Mouse (Mus musculus) left cerebral cortex, adult 2 months (tissue): ENCODE results near the gene Mmrn1. TPM values are rescaled to one million over a fixed set of nuclear protein-coding genes. Genes with fewer than 3 reads are reported as not detected.
A peak's percentile ranks its signal among the peaks of the same experiment; 100 is the strongest.

ENCODE experiments used
- DNase-seq, 2 experiments: peaks; one replicate each; pipeline ENCODE4 v3.0.0; 2021 to 2022; ENCODE audit warnings: low spot score in 2 of 2, mixed read lengths in 1 of 2; ENCODE audit errors: extremely low spot score in 1 of 2
- H3K27ac ChIP-seq: fragments of 200-600 bp; 2 replicates; pipeline ENCODE4 v1.8.1; 2022
- H3K4me3 ChIP-seq: fragments of 200-600 bp; 2 replicates; pipeline ENCODE4 v1.8.1; 2022
- CTCF ChIP-seq: fragments of 200-600 bp; IDR thresholded peaks from 2 replicates; pipeline ENCODE4 v1.8.1; 2022; ENCODE audit warnings: antibody characterized with exemption, mild to moderate bottlenecking, moderate library complexity
- intact Hi-C: fragments of 180-260 bp; cut with DNase I; formaldehyde crosslinking; loops from one replicate; pipeline ENCODE4 v1.15.1; 2025
- total RNA-seq, 2 experiments: library from RNA; stranded (reverse); gene quantifications; 2 replicates each; pipeline ENCODE4 v1.2.3; 2021

The Mmrn1 gene
- total RNA-seq, 2 experiments from 2014 or later: 0.16 TPM; not detected in 1

DNA sequence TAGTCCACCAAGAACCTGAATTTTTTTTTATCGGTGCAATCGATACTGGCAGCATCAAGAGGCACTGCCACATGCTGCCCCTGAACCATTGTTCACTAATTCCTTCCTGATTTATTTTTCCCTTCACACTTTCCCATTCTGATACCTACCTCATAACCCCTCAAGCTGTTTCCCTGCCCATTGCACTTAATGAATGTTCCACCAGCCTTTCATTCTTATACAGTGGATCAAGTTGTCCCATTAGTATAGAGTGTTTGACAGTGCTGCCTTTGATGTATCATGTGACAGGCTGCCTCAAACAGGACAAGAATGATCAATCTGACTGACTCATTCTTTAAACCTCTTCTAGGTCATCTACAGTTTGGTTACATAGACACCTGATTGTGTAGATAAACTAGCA is 37.9 kb downstream of the Mmrn1 start:
- intact Hi-C loops: no loop called here
- Histone ChIP-seq H3K4me3 (no peak overlapping the region), H3K27ac (no peak overlapping the region)
- DNase-seq: no peak
- no peak for TF ChIP-seq CTCF

DNA sequence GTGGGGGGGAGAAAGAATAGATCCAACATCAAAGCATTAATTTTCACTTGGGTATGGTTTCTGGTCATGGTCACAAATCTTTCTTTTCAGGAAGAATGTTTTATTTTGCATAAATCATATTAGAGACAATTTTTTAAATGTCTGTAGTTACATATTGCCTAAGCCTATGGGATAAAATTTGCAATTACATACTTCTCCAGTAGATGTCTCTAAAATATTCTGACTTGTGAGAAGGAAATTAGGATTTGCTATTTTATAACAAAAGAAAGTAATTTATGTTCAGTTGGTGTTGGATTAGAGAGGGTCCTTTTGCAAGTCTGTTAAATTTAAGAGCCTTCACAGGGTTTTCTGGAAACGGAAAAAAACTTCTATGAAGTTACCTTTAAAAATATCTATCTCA is 39.0 kb downstream of the Mmrn1 start:
- no peak overlapping the region for H3K27ac ChIP-seq
- DNase-seq: no peak
- peak; percentile 50 for TF ChIP-seq CTCF
- H3K4me3 ChIP-seq: no peak overlapping the region
- intact Hi-C loops: no loop called here

DNA sequence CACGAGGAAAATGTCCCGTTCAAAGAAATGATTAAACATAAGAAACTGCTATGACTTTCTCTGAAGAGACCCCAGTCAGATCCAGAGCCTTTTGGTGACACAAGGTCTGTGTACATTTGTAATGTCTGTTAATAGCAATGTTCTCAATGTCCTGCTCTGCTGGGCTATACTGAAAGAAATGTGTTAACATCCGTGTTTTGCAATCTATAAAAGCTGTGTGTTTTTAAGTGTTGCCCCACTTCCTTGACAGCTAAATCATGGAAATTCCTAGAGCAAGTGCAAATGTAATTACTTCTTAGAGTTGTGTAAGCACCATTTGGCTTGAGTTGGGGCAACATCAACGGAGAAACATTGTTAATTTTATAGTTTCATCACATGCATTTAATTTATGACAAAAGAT is 42.2 kb downstream of the Mmrn1 start:
- intact Hi-C loops: no loop called here
- DNase-seq: no peak
- TF ChIP-seq CTCF: no peak
- Histone ChIP-seq H3K27ac (no peak overlapping the region), H3K4me3 (no peak overlapping the region)

- intact Hi-C loops: no loop called here
- Histone ChIP-seq H3K4me3 (no peak overlapping the region), H3K27ac (no peak overlapping the region)
- no peak for DNase-seq
- TF ChIP-seq CTCF: no peak
Measured at GRCm38 (mm10) chr6:60969407-60969806, 44.6 kb downstream of the Mmrn1 start.

DNA sequence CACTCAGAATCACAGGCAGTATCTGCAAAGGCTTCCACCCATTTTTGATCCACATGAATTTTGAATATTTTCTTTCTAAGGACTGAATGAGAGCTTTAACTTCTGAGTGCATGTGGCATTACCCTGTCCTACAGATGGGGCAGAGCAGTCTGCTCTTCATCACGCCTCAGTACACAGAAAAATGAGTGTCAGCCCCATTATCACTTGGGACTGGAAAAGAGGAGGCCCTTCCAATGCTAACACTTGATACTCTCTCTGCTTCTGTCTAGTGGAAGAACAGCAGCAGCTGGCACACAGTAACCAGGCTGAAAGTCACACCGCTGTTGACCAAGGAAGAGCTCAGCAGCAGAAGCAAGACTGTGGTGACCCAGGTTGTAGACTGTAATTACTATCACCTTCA is 46.0 kb downstream of the Mmrn1 start:
- TF ChIP-seq CTCF: no peak
- Histone ChIP-seq H3K27ac (no peak overlapping the region), H3K4me3 (no peak overlapping the region)
- DNase-seq: no peak
- intact Hi-C loops: no loop called here

GRCm38 (mm10) chr6:60978610-60979009 is 53.8 kb downstream of the Mmrn1 start:
- Histone ChIP-seq H3K4me3 (no peak overlapping the region), H3K27ac (no peak overlapping the region)
- no peak for TF ChIP-seq CTCF
- intact Hi-C loops: no loop called here
- no peak for DNase-seq

DNA sequence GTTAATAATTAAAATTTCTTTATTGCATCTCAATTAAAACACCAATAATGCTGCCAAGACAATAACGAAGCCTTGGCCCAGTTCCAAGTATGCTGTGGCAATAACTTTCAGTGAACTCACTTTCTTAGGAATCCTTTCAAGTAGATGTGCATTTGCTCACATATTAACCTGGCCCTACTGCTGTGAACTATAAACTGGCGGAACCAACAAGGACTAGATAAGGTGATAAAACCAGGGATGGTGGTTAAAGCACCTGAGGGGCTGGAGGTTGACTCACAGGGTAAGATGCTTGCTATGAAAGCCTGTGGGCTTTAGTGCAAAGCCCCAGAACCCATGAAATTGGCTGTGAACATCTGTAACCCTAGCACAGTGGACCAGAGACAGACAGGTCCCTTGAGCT is 54.3 kb downstream of the Mmrn1 start:
- no peak for TF ChIP-seq CTCF
- no peak overlapping the region for H3K27ac ChIP-seq
- H3K4me3 ChIP-seq: no peak overlapping the region
- no peak for DNase-seq
- intact Hi-C loops: no loop called here

DNA sequence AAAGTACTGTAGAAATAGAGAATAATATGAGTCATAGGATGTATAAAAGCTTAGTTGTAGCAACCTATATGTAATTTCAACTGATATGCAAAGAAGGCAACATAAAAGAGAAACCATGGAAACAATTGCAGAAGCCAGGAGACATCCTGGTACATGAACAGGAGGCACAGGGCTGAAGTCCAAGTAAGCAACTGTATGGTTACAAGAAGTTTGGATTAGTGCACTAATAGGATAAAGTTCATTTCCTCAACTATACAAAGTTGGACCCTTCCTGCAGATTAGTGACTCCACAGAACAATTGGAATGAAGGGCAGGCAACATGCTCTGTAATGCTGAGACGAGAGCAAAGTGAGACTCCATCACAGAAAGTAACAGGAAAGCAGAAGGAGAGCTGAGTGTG is 59.6 kb downstream of the Mmrn1 start:
- no peak overlapping the region for H3K27ac ChIP-seq
- DNase-seq: no peak
- no peak for TF ChIP-seq CTCF
- intact Hi-C loops: loop anchor here (2.0 kb wide), 1 partner anchor 316 kb away; no protein-coding TSS in a partner anchor
- no peak overlapping the region for H3K4me3 ChIP-seq

- intact Hi-C loops: loop anchor here (2.0 kb wide), 1 partner anchor 315 kb away; no protein-coding TSS in a partner anchor
- DNase-seq: no peak
- peak; percentile 68 for TF ChIP-seq CTCF
- H3K4me3 ChIP-seq: no peak overlapping the region
- no peak overlapping the region for H3K27ac ChIP-seq
Measured at GRCm38 (mm10) chr6:60985919-60986318, 61.1 kb downstream of the Mmrn1 start.

- no peak for TF ChIP-seq CTCF
- DNase-seq: no peak
- intact Hi-C loops: no loop called here
- no peak overlapping the region for H3K27ac ChIP-seq
- no peak overlapping the region for H3K4me3 ChIP-seq
Measured at GRCm38 (mm10) chr6:60986914-60987313, 62.1 kb downstream of the Mmrn1 start.

GRCm38 (mm10) chr6:60987804-60988203 is 63.0 kb downstream of the Mmrn1 start:
- intact Hi-C loops: no loop called here
- no peak for TF ChIP-seq CTCF
- DNase-seq: no peak
- Histone ChIP-seq H3K4me3 (no peak overlapping the region), H3K27ac (no peak overlapping the region)

GRCm38 (mm10) chr6:60992366-60992765 is 67.6 kb downstream of the Mmrn1 start:
- intact Hi-C loops: no loop called here
- no peak for TF ChIP-seq CTCF
- DNase-seq: no peak
- Histone ChIP-seq H3K27ac (no peak overlapping the region), H3K4me3 (no peak overlapping the region)

GRCm38 (mm10) chr6:60993386-60994108 is 68.8 kb downstream of the Mmrn1 start:
- intact Hi-C loops: no loop called here
- no peak overlapping the region for H3K27ac ChIP-seq
- H3K4me3 ChIP-seq: no peak overlapping the region
- TF ChIP-seq CTCF: no peak
- no peak for DNase-seq
